Mouse (Mus musculus) megakaryocyte, embryonic 14.5 days (primary cell): ENCODE measurements around the gene Ipcef1.

Experiments
- FLI1 ChIP-seq: IDR thresholded peaks from 2 replicates; pipeline ENCODE4 v1.6.1; 2012; ENCODE audit warnings: low read length, inconsistent platforms, mixed read lengths
- GATA1 ChIP-seq: IDR thresholded peaks from 3 replicates; pipeline ENCODE4 v1.6.1; 2012; ENCODE audit warnings: mixed read lengths, low read length, inconsistent platforms, borderline replicate concordance

DNA sequence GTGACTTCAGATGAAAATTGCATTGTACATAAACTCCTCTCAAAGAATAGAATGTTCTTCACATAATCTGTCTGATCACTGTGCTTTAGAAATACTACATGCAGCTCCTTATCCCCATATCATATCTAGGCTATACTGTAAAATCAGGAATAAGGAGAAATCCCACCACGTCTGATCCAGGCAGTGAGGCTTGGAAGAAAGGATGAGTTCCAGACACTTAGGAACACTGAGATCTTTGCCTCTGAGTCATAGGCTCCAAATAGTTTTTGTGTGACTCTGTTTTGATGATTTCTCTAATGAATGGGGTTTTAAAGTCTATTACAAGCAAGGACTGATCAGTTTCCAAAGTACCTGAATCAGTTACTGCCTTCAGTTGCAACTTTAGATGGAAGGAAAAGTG is 210.1 kb downstream of the Ipcef1 start:
- TF ChIP-seq FLI1: no peak
- no peak for TF ChIP-seq GATA1
